Mouse (Mus musculus) heart, embryonic 12.5 days (tissue): Measurements from ENCODE around the gene Spdef. TPM values are rescaled to one million over a fixed set of nuclear protein-coding genes. Genes with fewer than 3 reads are reported as not detected.

Experiments used
- ATAC-seq: fragments of 200-750 bp; cut with Nextera tagmentation; 2 replicates; pipeline ENCODE4 v1.8.0; 2017; ENCODE audit warnings: moderate TSS enrichment, moderate library complexity; ENCODE audit not compliant: insufficient number of reproducible peaks, low FRiP score
- H3K27ac ChIP-seq: fragments of 300-500 bp; sonication (generic); 2 replicates; pipeline ENCODE4 v1.5.1; 2016; ENCODE audit warnings: mild to moderate bottlenecking, moderate library complexity; ENCODE audit not compliant: poor library complexity, severe bottlenecking
- H3K27me3 ChIP-seq: fragments of 300-500 bp; sonication (generic); replicated peaks from 2 replicates; pipeline ENCODE4 v1.6.1; 2016; ENCODE audit warnings: mild to moderate bottlenecking, moderate library complexity
- H3K36me3 ChIP-seq: fragments of 300-500 bp; sonication (generic); 2 replicates; pipeline ENCODE4 v1.6.1; 2016; ENCODE audit warnings: mild to moderate bottlenecking, moderate library complexity
- H3K4me1 ChIP-seq: fragments of 300-500 bp; sonication (generic); replicated peaks from 2 replicates; pipeline ENCODE4 v1.6.1; 2016; ENCODE audit warnings: mild to moderate bottlenecking
- H3K4me2 ChIP-seq: fragments of 300-500 bp; sonication (generic); 2 replicates; pipeline ENCODE4 v1.6.1; 2016; ENCODE audit warnings: mild to moderate bottlenecking, moderate library complexity
- H3K4me3 ChIP-seq: fragments of 300-500 bp; sonication (generic); 2 replicates; pipeline ENCODE4 v1.5.1; 2016; ENCODE audit warnings: mild to moderate bottlenecking
- H3K9ac ChIP-seq: fragments of 300-500 bp; sonication (generic); 2 replicates; pipeline ENCODE4 v1.6.1; 2016; ENCODE audit warnings: mild to moderate bottlenecking, moderate library complexity
- H3K9me3 ChIP-seq: fragments of 300-500 bp; sonication (generic); replicated peaks from 2 replicates; pipeline ENCODE4 v1.6.1; 2016; ENCODE audit warnings: mild to moderate bottlenecking, moderate library complexity
- WGBS: fragments of 180-500 bp; shearing (Covaris S2); methylation state at CpG from one replicate; pipeline ENCODE4 v1.1.7; 2016; 5-methylcytosine and 5-hydroxymethylcytosine counted together
- polyA plus RNA-seq: library from polyadenylated mRNA; unstranded; fragments of >200 nt; fragmentation: Nextera tagmentation; extraction: Ambion mirVana; gene quantifications from 2 replicates; pipeline ENCODE4 v1.2.1, GENCODE M21; 2016

The Spdef gene
- polyA plus RNA-seq, 1 experiment from 2014 or later: 0.18 TPM

DNA sequence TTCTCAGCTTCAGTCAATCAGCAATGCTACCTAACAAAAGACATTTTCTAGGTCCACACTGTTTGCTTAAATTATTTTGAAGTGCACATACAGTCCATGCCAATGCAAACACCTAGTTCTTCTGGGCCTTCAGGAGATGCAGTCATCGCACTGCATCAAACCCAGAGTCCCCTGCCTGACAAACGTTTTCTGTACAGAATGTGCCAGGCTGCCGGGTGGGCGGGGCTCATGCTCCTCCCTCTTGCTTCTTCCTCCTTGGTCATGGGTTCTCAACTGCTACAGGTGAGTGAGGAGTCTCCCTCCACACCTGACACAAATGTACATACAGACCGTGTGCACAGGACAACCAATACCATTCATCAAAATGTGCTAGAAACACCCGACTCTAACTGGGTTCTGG is 31.4 kb upstream of the Spdef start:
- WGBS: 80% methylated on average over 6 of the region's 6 CpGs
- Histone ChIP-seq H3K9me3 (peaks cover 8% of the 10 kb centered on the region), H3K4me1 (peaks cover 28% of the 10 kb centered on the region), H3K9ac (no peak overlapping the region), H3K27me3 (no peaks in the 10 kb centered on the region), H3K4me2 (no peak overlapping the region), H3K36me3 (peaks cover 27% of the 10 kb centered on the region), H3K27ac (no peak overlapping the region), H3K4me3 (no peak overlapping the region)
- no peak for ATAC-seq

DNA sequence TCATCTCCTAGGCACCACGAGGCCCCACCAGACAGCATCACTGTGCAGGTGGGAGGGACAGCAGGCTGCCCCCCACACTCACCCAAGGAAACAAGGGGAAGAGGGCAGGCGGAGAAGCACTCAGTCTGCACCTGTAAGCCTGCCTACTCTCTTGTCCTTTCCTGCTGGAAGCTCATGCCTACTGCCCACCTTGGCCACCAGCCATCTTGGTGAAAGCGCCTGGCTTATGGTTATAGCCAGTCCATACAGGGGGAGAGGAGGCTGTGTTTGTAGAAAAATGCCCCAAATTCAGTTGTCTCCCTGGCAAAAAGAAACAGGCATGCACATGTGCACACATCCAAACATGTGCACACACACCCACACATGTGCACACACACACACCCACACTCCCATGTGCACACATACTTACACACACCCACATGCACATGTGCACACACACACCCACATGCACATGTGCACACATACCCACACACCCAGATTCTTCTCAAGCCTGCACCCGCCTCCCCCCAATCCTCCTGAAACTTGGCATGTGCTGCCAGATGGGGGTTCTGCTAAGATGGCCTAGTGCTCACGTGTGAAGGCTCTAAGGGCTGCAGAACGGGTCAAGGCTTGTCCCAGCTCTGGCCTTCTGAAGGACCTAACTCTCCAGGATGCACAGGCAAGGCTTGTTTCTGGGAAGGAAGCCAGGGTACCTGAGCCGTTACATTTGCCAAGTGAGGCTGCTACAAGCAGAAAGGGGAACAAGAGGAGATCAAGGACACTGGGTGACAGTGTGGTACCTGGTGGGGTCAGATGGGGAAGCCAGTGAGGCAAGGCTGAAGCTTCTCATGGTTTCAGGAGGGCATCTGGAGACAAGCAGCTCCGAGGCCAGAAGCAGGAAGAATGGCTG is 22.8 kb upstream of the Spdef start:
- ATAC-seq: no peak
- no peak overlapping the region for H3K9ac ChIP-seq
- H3K4me2 ChIP-seq: no peak overlapping the region
- no peak overlapping the region for H3K4me3 ChIP-seq
- H3K4me1 ChIP-seq: 0 out of 2 replicates have a peak, but pooled peaks cover 5% of the 10 kb centered on the region
- no peak overlapping the region for H3K27ac ChIP-seq
- H3K9me3 ChIP-seq: no peaks in the 10 kb centered on the region
- no peaks in the 10 kb centered on the region for H3K27me3 ChIP-seq
- H3K36me3 ChIP-seq: peaks cover 37% of the 10 kb centered on the region
- 88% methylated on average over 8 of the region's 8 CpGs for WGBS

DNA sequence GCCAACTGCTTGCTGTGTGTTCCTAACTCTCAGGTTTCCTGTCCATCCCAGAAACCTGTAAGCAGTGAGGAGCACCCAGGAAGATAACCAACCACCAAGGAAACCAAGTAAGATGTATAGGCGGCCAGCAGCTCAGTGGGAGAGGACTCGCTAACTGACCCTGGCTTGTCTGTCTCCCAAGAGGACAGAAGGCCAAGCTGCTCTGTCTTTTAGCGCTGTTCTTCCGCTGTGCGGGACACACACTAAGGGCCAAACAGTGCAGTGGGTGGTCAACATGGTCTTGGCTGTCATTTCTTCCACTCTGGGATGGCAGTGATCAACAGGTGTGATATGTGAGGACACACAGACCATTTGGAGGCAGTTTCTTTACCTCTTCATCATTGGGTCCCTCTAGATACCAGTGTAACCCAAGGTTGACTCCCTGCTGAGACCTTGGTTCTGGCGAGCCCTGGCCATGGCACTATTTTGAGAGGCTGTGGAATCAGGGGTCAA is 21.7 kb upstream of the Spdef start:
- ATAC-seq: no peak
- H3K9me3 ChIP-seq: no peaks in the 10 kb centered on the region
- no peak overlapping the region for H3K4me2 ChIP-seq
- no peak overlapping the region for H3K9ac ChIP-seq
- peaks cover 36% of the 10 kb centered on the region for H3K36me3 ChIP-seq
- H3K27ac ChIP-seq: no peak overlapping the region
- 91% methylated on average over 6 of the region's 6 CpGs for WGBS
- no peak overlapping the region for H3K4me3 ChIP-seq
- no peaks in the 10 kb centered on the region for H3K27me3 ChIP-seq
- 0 out of 2 replicates have a peak, but pooled peaks cover 5% of the 10 kb centered on the region for H3K4me1 ChIP-seq

DNA sequence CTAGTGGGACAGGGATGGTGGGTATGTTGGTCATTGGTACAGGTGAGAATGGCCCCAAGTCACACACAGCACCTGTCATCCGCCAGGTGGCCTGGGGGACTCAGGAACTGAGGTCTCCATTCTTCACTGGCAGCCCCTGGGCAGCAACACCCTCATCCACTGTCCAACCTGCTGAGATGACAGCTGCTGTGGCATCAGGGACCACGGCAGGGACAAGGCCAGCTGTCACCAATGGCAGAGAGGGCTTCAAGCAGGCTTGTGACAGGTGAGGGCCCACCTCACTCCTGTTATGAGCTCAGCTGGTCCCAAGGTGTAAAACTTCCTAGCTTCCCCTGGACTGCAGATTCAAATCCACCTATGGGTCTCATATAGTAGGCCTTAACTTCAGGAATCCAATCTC is 19.4 kb upstream of the Spdef start:
- Histone ChIP-seq H3K27ac (no peak overlapping the region), H3K4me2 (no peak overlapping the region), H3K4me3 (no peak overlapping the region), H3K4me1 (0 out of 2 replicates have a peak, but pooled peaks cover 5% of the 10 kb centered on the region), H3K27me3 (no peaks in the 10 kb centered on the region), H3K36me3 (peaks cover 34% of the 10 kb centered on the region), H3K9ac (no peak overlapping the region), H3K9me3 (no peaks in the 10 kb centered on the region)
- 93% methylated on average over 2 of the region's 2 CpGs for WGBS
- no peak for ATAC-seq

DNA sequence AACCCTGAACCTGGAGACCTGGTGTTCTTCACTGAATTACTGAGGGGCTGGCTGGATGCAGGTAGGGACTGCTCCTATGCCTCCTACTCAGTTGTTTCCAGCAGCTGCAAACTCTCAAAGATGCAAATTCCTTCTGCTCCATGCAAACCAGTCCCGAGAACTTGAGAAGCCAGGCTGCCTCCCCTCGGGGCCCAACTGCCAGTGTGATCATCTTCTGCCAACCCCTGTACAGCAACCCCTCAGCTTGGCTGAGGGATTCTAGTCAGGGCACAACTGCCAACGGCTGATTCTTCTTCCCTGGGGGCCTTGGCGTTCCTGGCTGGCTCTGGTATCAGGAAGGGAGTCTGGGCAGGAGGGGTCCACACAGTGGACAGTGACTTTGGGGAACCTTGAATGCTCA is 17.7 kb upstream of the Spdef start:
- ATAC-seq: no peak
- no peaks in the 10 kb centered on the region for H3K9me3 ChIP-seq

DNA sequence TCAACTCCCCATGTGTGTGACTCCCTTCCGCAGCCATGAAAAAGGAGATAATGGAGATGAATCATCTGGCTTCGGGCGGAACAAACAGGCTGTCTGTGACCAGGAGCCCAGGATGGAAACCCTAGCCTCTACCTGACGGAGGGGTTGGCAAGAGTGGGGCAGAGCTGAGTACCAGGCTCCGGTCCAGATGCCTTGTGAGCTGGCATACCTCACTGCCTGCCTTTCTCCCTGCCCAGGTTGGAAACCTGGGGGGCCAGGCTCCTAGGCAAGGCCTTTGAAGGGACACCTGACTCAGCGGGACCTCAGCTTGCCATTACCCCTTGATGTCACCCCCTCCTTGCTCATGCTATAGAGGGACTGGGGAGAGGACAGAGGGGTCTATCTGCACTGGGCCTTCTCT is 12.2 kb upstream of the Spdef start:
- no peaks in the 10 kb centered on the region for H3K4me1 ChIP-seq
- H3K9ac ChIP-seq: no peak overlapping the region
- H3K4me2 ChIP-seq: no peak overlapping the region
- no peaks in the 10 kb centered on the region for H3K9me3 ChIP-seq
- H3K27ac ChIP-seq: no peak overlapping the region
- H3K4me3 ChIP-seq: no peak overlapping the region
- ATAC-seq: no peak
- H3K36me3 ChIP-seq: peaks cover 8% of the 10 kb centered on the region; the same call in 1 of the 2 replicates
- no peaks in the 10 kb centered on the region for H3K27me3 ChIP-seq
- WGBS: 78% methylated on average over 6 of the region's 6 CpGs

More for the DNA sequence above, 17.7 kb upstream of the Spdef start:
- H3K4me2 ChIP-seq: no peak overlapping the region
- no peak overlapping the region for H3K4me3 ChIP-seq
- H3K36me3 ChIP-seq: peaks cover 18% of the 10 kb centered on the region
- H3K27ac ChIP-seq: no peak overlapping the region
- H3K4me1 ChIP-seq: 0 out of 2 replicates have a peak, but pooled peaks cover 5% of the 10 kb centered on the region
- H3K9ac ChIP-seq: no peak overlapping the region
- no peaks in the 10 kb centered on the region for H3K27me3 ChIP-seq
- 73% methylated on average over 4 of the region's 4 CpGs for whole genome bisulfite sequencing

DNA sequence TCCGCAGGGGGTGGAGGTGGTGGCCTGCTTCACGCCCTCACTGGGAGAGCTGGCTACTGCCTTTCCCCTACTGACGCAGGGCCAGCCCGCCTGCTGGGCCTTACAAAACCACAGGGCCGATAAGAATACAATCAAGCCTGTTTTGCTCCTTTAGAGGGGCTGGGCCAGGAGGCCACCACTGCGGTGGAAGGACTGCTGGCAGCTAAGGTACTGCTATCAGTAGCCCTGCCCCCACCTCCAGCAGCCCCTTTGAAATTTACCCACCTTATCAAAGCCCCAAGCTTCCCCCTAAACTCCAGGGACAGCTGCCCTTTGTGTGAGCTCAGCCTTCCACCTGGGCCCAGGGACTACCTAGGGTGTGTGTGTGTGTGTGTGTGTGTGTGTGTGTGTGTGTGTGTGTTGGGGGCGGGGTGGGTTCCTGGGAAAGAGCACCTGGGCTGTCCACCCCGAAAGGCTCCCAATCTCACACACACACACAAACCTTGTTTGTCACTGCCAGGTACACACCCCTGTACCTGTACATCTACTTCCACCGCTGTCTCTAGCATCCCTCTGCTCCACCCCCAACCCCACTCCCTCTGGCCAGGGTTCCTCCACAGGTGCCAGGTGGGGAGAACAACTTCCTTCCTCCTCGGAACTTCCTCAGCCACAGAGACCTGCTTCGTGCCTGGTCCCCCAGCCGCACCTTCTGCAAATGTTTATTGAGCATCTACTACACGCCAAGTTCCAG is 5.8 kb upstream of the Spdef start:
- Histone ChIP-seq H3K27me3 (0 out of 2 replicates have a peak, but pooled peaks cover 5% of the 10 kb centered on the region), H3K9ac (peak overlapping the region; percentile 15; the same call in 1 of the 2 replicates), H3K27ac (no peak overlapping the region), H3K4me1 (peaks cover 22% of the 10 kb centered on the region), H3K36me3 (no peaks in the 10 kb centered on the region), H3K4me2 (no peak overlapping the region), H3K4me3 (no peak overlapping the region), H3K9me3 (no peaks in the 10 kb centered on the region)
- WGBS: 16% methylated on average over 11 of the region's 13 CpGs
- ATAC-seq: no peak

DNA sequence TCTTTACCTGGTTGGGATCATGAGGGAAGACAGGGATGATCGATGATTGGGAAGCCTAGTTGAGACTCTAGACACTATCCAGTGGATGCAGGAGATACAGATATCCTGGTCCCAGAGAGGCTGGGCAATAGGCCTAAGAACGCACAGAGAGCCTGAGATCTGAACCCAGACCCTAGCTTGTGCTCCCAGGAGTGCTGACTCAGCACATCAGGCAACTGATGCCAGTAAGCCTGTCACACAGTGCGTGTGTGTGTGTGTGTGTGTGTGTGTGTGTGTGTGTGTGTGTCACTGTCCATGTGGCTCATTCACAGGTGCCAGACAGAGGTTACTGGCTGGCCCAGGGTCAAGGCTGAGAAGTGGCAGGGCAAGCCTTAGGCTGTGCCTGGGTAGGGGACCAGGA is 3.9 kb upstream of the Spdef start:
- no peaks in the 10 kb centered on the region for H3K9me3 ChIP-seq
- no peak overlapping the region for H3K27ac ChIP-seq
- H3K4me3 ChIP-seq: no peak overlapping the region
- WGBS: 76% methylated on average over 3 of the region's 3 CpGs
- H3K9ac ChIP-seq: no peak overlapping the region
- H3K4me2 ChIP-seq: no peak overlapping the region
- 0 out of 2 replicates have a peak, but pooled peaks cover 5% of the 10 kb centered on the region for H3K27me3 ChIP-seq
- no peak for ATAC-seq
- no peaks in the 10 kb centered on the region for H3K36me3 ChIP-seq
- H3K4me1 ChIP-seq: peaks cover 22% of the 10 kb centered on the region

DNA sequence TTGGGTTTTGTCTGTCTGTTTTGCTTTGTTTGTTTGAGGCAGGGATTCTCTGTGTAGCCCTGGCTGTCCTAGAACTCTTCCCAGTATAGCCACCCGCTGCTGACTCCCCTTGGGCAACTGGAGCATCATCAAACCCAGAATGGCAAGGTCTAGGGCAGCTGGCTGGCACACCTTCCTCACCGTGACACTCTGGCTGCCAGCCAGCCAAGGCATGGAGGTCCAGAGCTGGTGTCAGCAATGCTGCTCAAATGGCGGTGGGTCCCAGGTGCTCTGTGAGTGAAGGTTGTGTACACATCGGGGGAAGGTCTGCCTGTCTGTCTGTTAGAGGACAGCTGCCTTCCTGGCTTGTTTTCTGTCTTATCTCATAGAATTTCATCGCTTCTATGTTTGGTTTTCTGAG is 3.4 kb upstream of the Spdef start:
- Histone ChIP-seq H3K9me3 (no peaks in the 10 kb centered on the region), H3K4me1 (peaks cover 22% of the 10 kb centered on the region), H3K4me2 (no peak overlapping the region), H3K4me3 (no peak overlapping the region), H3K36me3 (no peaks in the 10 kb centered on the region), H3K27me3 (0 out of 2 replicates have a peak, but pooled peaks cover 5% of the 10 kb centered on the region), H3K27ac (no peak overlapping the region), H3K9ac (no peak overlapping the region)
- ATAC-seq: no peak
- 60% methylated on average over 5 of the region's 5 CpGs for WGBS

DNA sequence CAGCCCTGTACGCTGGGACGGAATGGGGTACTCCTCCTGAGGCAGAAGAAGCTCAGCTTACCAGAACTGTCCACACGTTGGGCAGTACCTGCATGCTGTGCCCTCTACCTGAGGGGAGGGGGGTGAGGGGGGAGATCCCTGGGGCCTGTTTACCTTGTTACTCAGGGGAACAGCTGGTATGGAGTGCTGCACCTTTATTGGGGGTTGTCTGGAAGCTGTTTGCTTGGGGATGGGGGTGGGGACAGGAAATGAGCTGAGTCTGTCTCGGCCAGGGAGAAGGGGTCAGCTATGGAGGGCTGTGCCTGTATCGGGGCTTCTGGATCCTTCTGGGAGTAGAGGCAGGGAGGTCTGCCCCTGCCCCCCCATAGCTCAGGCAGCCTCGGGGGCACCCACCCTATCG is 2.2 kb downstream of the Spdef start:
- H3K4me1 ChIP-seq: 0 out of 2 replicates have a peak, but pooled peaks cover 17% of the 10 kb centered on the region
- H3K9me3 ChIP-seq: no peaks in the 10 kb centered on the region
- H3K27me3 ChIP-seq: peaks cover 37% of the 10 kb centered on the region; the same call in 1 of the 2 replicates
- H3K4me2 ChIP-seq: no peak overlapping the region
- no peaks in the 10 kb centered on the region for H3K36me3 ChIP-seq
- no peak overlapping the region for H3K27ac ChIP-seq
- WGBS: 48% methylated on average over 7 of the region's 7 CpGs
- no peak overlapping the region for H3K4me3 ChIP-seq
- no peak for ATAC-seq
- no peak overlapping the region for H3K9ac ChIP-seq

DNA sequence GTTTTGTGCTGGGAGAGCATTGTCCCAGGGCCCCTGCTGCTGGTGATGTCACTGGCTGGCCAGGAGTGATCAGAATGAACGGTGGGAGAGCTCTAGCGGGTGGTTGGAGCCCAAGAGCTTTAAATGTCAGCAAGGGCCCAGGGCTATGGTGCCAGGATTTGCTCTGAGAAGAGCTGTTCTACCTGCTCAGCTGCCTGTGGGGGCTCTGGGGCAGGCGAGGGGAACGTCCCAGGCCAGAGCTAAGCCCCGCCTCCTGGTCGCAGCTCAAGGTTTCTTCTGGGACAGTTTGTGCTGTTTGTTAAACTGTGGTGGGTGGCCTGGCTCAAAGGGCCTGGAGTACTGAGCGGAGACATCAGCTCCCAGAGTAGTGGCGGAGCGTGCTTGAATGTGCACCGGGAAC is 3.3 kb downstream of the Spdef start:
- Histone ChIP-seq H3K9me3 (no peaks in the 10 kb centered on the region), H3K36me3 (no peaks in the 10 kb centered on the region), H3K27ac (no peak overlapping the region), H3K4me3 (no peak overlapping the region), H3K4me1 (0 out of 2 replicates have a peak, but pooled peaks cover 17% of the 10 kb centered on the region), H3K9ac (no peak overlapping the region), H3K4me2 (no peak overlapping the region), H3K27me3 (peaks cover 45% of the 10 kb centered on the region; the same call in 1 of the 2 replicates)
- WGBS: 19% methylated on average over 10 of the region's 10 CpGs
- ATAC-seq: no peak
